Mouse (Mus musculus) R1 (cell line): ENCODE measurements at regions not wholly inside any gene's neighbourhood (a gene's known extent, or its start where the extent isn't known, plus 50 kb on each side); places are given as distances from the start of the nearest gene placed in this dataset.

ENCODE experiments used
- DNase-seq: peaks from one replicate; pipeline ENCODE4 v3.0.0-alpha.2; 2018; ENCODE audit warnings: low read depth, low spot score

GRCm38 (mm10) chr19:45288722-45289121 is 53.1 kb upstream of the Lbx1 start:
- peak; percentile 86 for DNase-seq

- peak; percentile 65 for DNase-seq
These were observed 62.2 kb upstream of the Lbx1 start for GRCm38 (mm10) chr19:45297812-45298211.

- no peak for DNase-seq
These were observed 63.7 kb upstream of the Lbx1 start for GRCm38 (mm10) chr19:45299341-45299740.

- peak; percentile 54 for DNase-seq
These were observed 63.8 kb upstream of the Btrc start for GRCm38 (mm10) chr19:45299768-45300167.

- peak; percentile 61 for DNase-seq
These were observed 62.7 kb upstream of the Btrc start for GRCm38 (mm10) chr19:45300691-45301431.

- DNase-seq = no peak
These were observed 62.2 kb upstream of the Btrc start for GRCm38 (mm10) chr19:45301432-45301732.

- DNase-seq = peak; percentile 76
These were observed 61.6 kb upstream of the Btrc start for GRCm38 (mm10) chr19:45301733-45302547.

GRCm38 (mm10) chr19:45302548-45303241 is 60.8 kb upstream of the Btrc start:
- DNase-seq = no peak

GRCm38 (mm10) chr19:45304538-45304937 is 59.0 kb upstream of the Btrc start:
- DNase-seq = no peak

- DNase-seq = peak; percentile 58
These were observed 55.9 kb upstream of the Btrc start for GRCm38 (mm10) chr19:45307299-45308275.

GRCm38 (mm10) chr19:45308676-45309275 is 54.8 kb upstream of the Btrc start:
- peak; percentile 69 for DNase-seq

GRCm38 (mm10) chr19:45310291-45310881 is 53.1 kb upstream of the Btrc start:
- DNase-seq = peak; percentile 30

- DNase-seq = peak; percentile 81
These were observed 52.5 kb upstream of the Btrc start for GRCm38 (mm10) chr19:45310944-45311603.

- DNase-seq = no peak
These were observed 51.5 kb upstream of the Btrc start for GRCm38 (mm10) chr19:45311831-45312537.

- DNase-seq = no peak
These were observed 50.7 kb upstream of the Btrc start for GRCm38 (mm10) chr19:45312713-45313365.
